Mouse (Mus musculus) MEL (cell line): ENCODE measurements around the gene Uspl1. TPM values are rescaled to one million over a fixed set of nuclear protein-coding genes. Genes with fewer than 3 reads are reported as not detected.

Experiments
- DNase-seq: peaks from one replicate; pipeline ENCODE4 v3.0.0; 2011; ENCODE audit warnings: low read depth, low spot score
- H3K27ac ChIP-seq: 2 replicates; pipeline ENCODE4 v1.5.1; 2012; ENCODE audit warnings: low read depth, mild to moderate bottlenecking, control low read depth, low read length, moderate library complexity; ENCODE audit not compliant: control insufficient read depth
- H3K27me3 ChIP-seq, 2 experiments: fragments of 150-350 bp in 1 of 2; sonication (generic) in 1 of 2; 2 replicates each; pipeline ENCODE4 v1.6.1; 2012; ENCODE audit warnings: low read length in 2 of 2, mild to moderate bottlenecking in 2 of 2, improper control_type of control experiment in 1 of 2, moderate library complexity in 1 of 2; ENCODE audit not compliant: insufficient read depth in 2 of 2, control insufficient read depth in 1 of 2
- H3K36me3 ChIP-seq, 2 experiments: 2 replicates each; pipeline ENCODE4 v1.6.1; 2012 to 2014; ENCODE audit warnings: low read length in 2 of 2, improper control_type of control experiment in 1 of 2, inconsistent platforms in 1 of 2, mild to moderate bottlenecking in 1 of 2; ENCODE audit not compliant: insufficient read depth in 2 of 2, control insufficient read depth in 1 of 2
- H3K4me1 ChIP-seq, 2 experiments: fragments of 150-350 bp in 1 of 2; sonication (generic) in 1 of 2; 2 replicates each; pipeline ENCODE4 v1.6.1; 2012; ENCODE audit warnings: low read length in 2 of 2, improper control_type of control experiment in 1 of 2, mild to moderate bottlenecking in 1 of 2; ENCODE audit not compliant: insufficient read depth in 2 of 2, control insufficient read depth in 1 of 2
- H3K4me3 ChIP-seq, 2 experiments: fragments of 150-350 bp in 1 of 2; sonication (generic) in 1 of 2; 2 replicates each; pipeline ENCODE4 v1.5.1; 2012; ENCODE audit warnings: low read depth in 2 of 2, low read length in 2 of 2, mild to moderate bottlenecking in 2 of 2, moderate library complexity in 2 of 2, control low read depth in 1 of 2, improper control_type of control experiment in 1 of 2; ENCODE audit not compliant: control insufficient read depth in 1 of 2, insufficient read depth in 1 of 2
- H3K79me2 ChIP-seq: 2 replicates; pipeline ENCODE4 v1.6.1; 2012; ENCODE audit warnings: mild to moderate bottlenecking, low read length, moderate library complexity; ENCODE audit not compliant: control insufficient read depth, poor library complexity, insufficient read depth
- H3K9ac ChIP-seq: 2 replicates; pipeline ENCODE4 v1.6.1; 2012; ENCODE audit warnings: low read depth, mild to moderate bottlenecking, control low read depth, low read length, moderate library complexity; ENCODE audit not compliant: control insufficient read depth, poor library complexity, severe bottlenecking
- H3K9me3 ChIP-seq: fragments of 150-350 bp; sonication (generic); replicated peaks from 2 replicates; pipeline ENCODE4 v1.6.1; 2012; ENCODE audit warnings: mild to moderate bottlenecking, low read length, improper control_type of control experiment, moderate library complexity; ENCODE audit not compliant: insufficient read depth
- CHD2 ChIP-seq: IDR thresholded peaks from 2 replicates; pipeline ENCODE4 v1.6.1; 2011; ENCODE audit warnings: low read length, improper control_type of control experiment
- CTCF ChIP-seq, 3 experiments: IDR thresholded peaks in 2 of 3; conservative IDR thresholded peaks in 1 of 3; 2 replicates each; pipeline ENCODE4 v1.5.1; 2011 to 2012; ENCODE audit warnings: low read length in 3 of 3, low read depth in 2 of 3, mild to moderate bottlenecking in 2 of 3, improper control_type of control experiment in 1 of 3, inconsistent platforms in 1 of 3, mixed read lengths in 1 of 3, moderate library complexity in 1 of 3; ENCODE audit not compliant: control insufficient read depth in 1 of 3, insufficient read depth in 1 of 3, poor library complexity in 1 of 3, severe bottlenecking in 1 of 3
- E2F4 ChIP-seq: IDR thresholded peaks from 2 replicates; pipeline ENCODE4 v1.6.1; 2011; ENCODE audit warnings: low read depth, low read length, improper control_type of control experiment, borderline replicate concordance
- ELF1 ChIP-seq: IDR thresholded peaks from 2 replicates; pipeline ENCODE4 v1.6.1; 2014; ENCODE audit warnings: low read depth, mild to moderate bottlenecking, inconsistent platforms, low read length, improper control_type of control experiment, moderate library complexity
- EP300 ChIP-seq, 2 experiments: IDR thresholded peaks; 2 replicates each; pipeline ENCODE4 v1.6.1; 2011; ENCODE audit warnings: improper control_type of control experiment in 2 of 2, low read length in 2 of 2, low read depth in 1 of 2, mild to moderate bottlenecking in 1 of 2
- ETS1 ChIP-seq: IDR thresholded peaks from 2 replicates; pipeline ENCODE4 v1.6.1; 2012; ENCODE audit warnings: low read depth, mild to moderate bottlenecking, inconsistent platforms, low read length, improper control_type of control experiment, moderate library complexity
- HCFC1 ChIP-seq: IDR thresholded peaks from 2 replicates; pipeline ENCODE4 v1.6.1; 2012; ENCODE audit warnings: low read depth, mild to moderate bottlenecking, inconsistent platforms, low read length, improper control_type of control experiment, moderate library complexity
- JUND ChIP-seq: IDR thresholded peaks from 2 replicates; pipeline ENCODE4 v1.6.1; 2011; ENCODE audit warnings: low read depth, mild to moderate bottlenecking, improper control_type of control experiment, low read length
- KAT2A ChIP-seq: conservative IDR thresholded peaks from 2 replicates; pipeline ENCODE4 v1.6.1; 2012; ENCODE audit warnings: low read depth, low read length, improper control_type of control experiment, inconsistent platforms
- MAX ChIP-seq: IDR thresholded peaks from 2 replicates; pipeline ENCODE4 v1.6.1; 2011; ENCODE audit warnings: low read length, improper control_type of control experiment
- MEF2A ChIP-seq: IDR thresholded peaks from 2 replicates; pipeline ENCODE4 v1.6.1; 2014; ENCODE audit warnings: low read depth, mild to moderate bottlenecking, inconsistent platforms, low read length, improper control_type of control experiment; ENCODE audit not compliant: poor library complexity, insufficient replicate concordance, severe bottlenecking; ENCODE audit errors: extremely low read depth
- MXI1 ChIP-seq: IDR thresholded peaks from 2 replicates; pipeline ENCODE4 v1.6.1; 2011; ENCODE audit warnings: mild to moderate bottlenecking, low read depth, low read length, improper control_type of control experiment
- MYB ChIP-seq: IDR thresholded peaks from 2 replicates; pipeline ENCODE4 v1.6.1; 2011; ENCODE audit warnings: mild to moderate bottlenecking, low read depth, low read length, improper control_type of control experiment
- NRF1 ChIP-seq: IDR thresholded peaks from 2 replicates; pipeline ENCODE4 v1.6.1; 2014; ENCODE audit warnings: low read depth, mild to moderate bottlenecking, inconsistent platforms, low read length, improper control_type of control experiment, moderate library complexity; ENCODE audit not compliant: poor library complexity, insufficient read depth, severe bottlenecking
- POLR2A ChIP-seq, 2 experiments: IDR thresholded peaks; 2 replicates each; pipeline ENCODE4 v1.6.1; 2011 to 2012; ENCODE audit warnings: low read length in 2 of 2, mild to moderate bottlenecking in 2 of 2, control low read depth in 1 of 2, improper control_type of control experiment in 1 of 2, low read depth in 1 of 2, moderate library complexity in 1 of 2; ENCODE audit not compliant: control insufficient read depth in 1 of 2, insufficient read depth in 1 of 2, poor library complexity in 1 of 2
- POLR2AphosphoS2 ChIP-seq: IDR thresholded peaks from 2 replicates; pipeline ENCODE4 v1.6.1; 2011; ENCODE audit warnings: low read length, improper control_type of control experiment
- RCOR1 ChIP-seq: IDR thresholded peaks from 2 replicates; pipeline ENCODE4 v1.6.1; 2012; ENCODE audit warnings: low read depth, mild to moderate bottlenecking, inconsistent platforms, low read length, improper control_type of control experiment
- SIN3A ChIP-seq: IDR thresholded peaks from 2 replicates; pipeline ENCODE4 v1.6.1; 2012; ENCODE audit warnings: low read length, improper control_type of control experiment, inconsistent platforms
- SMC3 ChIP-seq: IDR thresholded peaks from 2 replicates; pipeline ENCODE4 v1.6.1; 2011; ENCODE audit warnings: low read depth, low read length, improper control_type of control experiment
- TAL1 ChIP-seq: IDR thresholded peaks from 2 replicates; pipeline ENCODE4 v1.6.1; 2012; ENCODE audit warnings: mild to moderate bottlenecking, inconsistent platforms, low read length, moderate library complexity, mixed read lengths
- TBP ChIP-seq: IDR thresholded peaks from 2 replicates; pipeline ENCODE4 v1.8.0; 2011; ENCODE audit warnings: low read depth, low read length, improper control_type of control experiment
- USF1 ChIP-seq: IDR thresholded peaks from 2 replicates; pipeline ENCODE4 v1.6.1; 2014; ENCODE audit warnings: low read depth, mild to moderate bottlenecking, inconsistent platforms, low read length, improper control_type of control experiment, moderate library complexity
- USF2 ChIP-seq, 2 experiments: IDR thresholded peaks; 2 replicates each; pipeline ENCODE4 v1.6.1; 2011 to 2012; ENCODE audit warnings: improper control_type of control experiment in 2 of 2, low read length in 2 of 2, borderline replicate concordance in 1 of 2, inconsistent platforms in 1 of 2, low read depth in 1 of 2, mild to moderate bottlenecking in 1 of 2; ENCODE audit not compliant: insufficient read depth in 1 of 2
- ZMIZ1 ChIP-seq: IDR thresholded peaks from 2 replicates; pipeline ENCODE4 v1.6.1; 2012; ENCODE audit warnings: low read depth, mild to moderate bottlenecking, inconsistent platforms, low read length, improper control_type of control experiment, moderate library complexity
- ZNF384 ChIP-seq: IDR thresholded peaks from 2 replicates; pipeline ENCODE4 v1.6.1; 2012; ENCODE audit warnings: low read depth, mild to moderate bottlenecking, inconsistent platforms, low read length, improper control_type of control experiment
- polyA plus RNA-seq, 2 experiments: library from polyadenylated mRNA; stranded (reverse) in 1 of 2; unstranded in 1 of 2; fragments of >175 nt in 1 of 2; fragments of >200 nt in 1 of 2; gene quantifications; 2 replicates each; pipeline versions ENCODE4 v1.2.1 to v1.2.4; 2012; ENCODE audit warnings: low replicate concordance in 2 of 2, low read depth in 1 of 2; ENCODE audit not compliant: insufficient read length in 2 of 2, insufficient read depth in 1 of 2, missing spikeins in 1 of 2
- total RNA-seq: library from RNA; depleted of rRNA; stranded (reverse); fragments of 300-350 nt; gene quantifications from 2 replicates; pipeline ENCODE4 v1.2.3, GENCODE M21; 2012

Gene Uspl1
- total and polyA plus RNA-seq, 3 experiments: 68.5 to 179 (median 94.4) TPM

- no peak for TF ChIP-seq HCFC1
- 0 out of 4 replicates have a peak, but pooled peaks of 1 of the 2 experiments have one; percentile 23 for TF ChIP-seq USF2 (IDR thresholded peaks at IDR 0.05; ENCODE audit: borderline replicate concordance in 1 of 2, insufficient read depth in 1 of 2, low read depth in 1 of 2, low read length in 2 of 2)
- TF ChIP-seq TBP: no peak
- no peak for TF ChIP-seq TAL1
- no peak; the same call in 1 of the 2 replicates for TF ChIP-seq MYB
- no peak; the same call in 1 of the 2 replicates for TF ChIP-seq JUND
- TF ChIP-seq ETS1: 0 out of 2 replicates have a peak, but pooled peaks have one; percentile 19
- peak; percentile 57; the same call in 1 of the 2 replicates for TF ChIP-seq MAX
- TF ChIP-seq EP300 (IDR thresholded peaks at IDR 0.05; ENCODE audit: low read depth in 1 of 2, low read length in 2 of 2): peak; percentile 40 to 44; a peak in 3 of 4 replicates
- TF ChIP-seq CHD2: peak; percentile 27; the same call in 1 of the 2 replicates
- no peak for TF ChIP-seq CTCF (IDR thresholded peaks at IDR 0.05 in 2 of 3, conservative IDR thresholded peaks at IDR 0.05 in 1 of 3; ENCODE audit: control insufficient read depth in 1 of 3, insufficient read depth in 1 of 3, low read depth in 2 of 3, low read length in 3 of 3, poor library complexity in 1 of 3, severe bottlenecking in 1 of 3)
These were observed 438 bp upstream of the Uspl1 start (continued) for GRCm38 (mm10) chr5:149183721-149184103.

GRCm38 (mm10) chr5:149184844-149185186 is 665 bp downstream of the Uspl1 start:
- H3K9me3 ChIP-seq: no peaks in the 10 kb centered on the region
- no peak for TF ChIP-seq USF2 (IDR thresholded peaks at IDR 0.05; ENCODE audit: borderline replicate concordance in 1 of 2, insufficient read depth in 1 of 2, low read depth in 1 of 2, low read length in 2 of 2)
- no peak for TF ChIP-seq POLR2AphosphoS2
- TF ChIP-seq ZNF384: no peak
- TF ChIP-seq ELF1: no peak
- TF ChIP-seq RCOR1: no peak
- peak; percentile 63; the same call in 1 of the 2 replicates for TF ChIP-seq E2F4
- no peak for TF ChIP-seq TBP
- TF ChIP-seq ETS1: no peak
- no peak for TF ChIP-seq MEF2A
- peak; percentile 14; the same call in 1 of the 2 replicates for TF ChIP-seq SMC3
- no peak for TF ChIP-seq USF1
- no peak for TF ChIP-seq MAX
- TF ChIP-seq ZMIZ1: no peak
- TF ChIP-seq NRF1: no peak
- 0 out of 2 replicates have a peak, but pooled peaks have one; percentile 51 for TF ChIP-seq MXI1
- no peak for TF ChIP-seq KAT2A
- no peak for TF ChIP-seq POLR2A (IDR thresholded peaks at IDR 0.05; ENCODE audit: control insufficient read depth in 1 of 2, insufficient read depth in 1 of 2, low read depth in 1 of 2, low read length in 2 of 2, poor library complexity in 1 of 2)
- peak; percentile 20 for TF ChIP-seq SIN3A
- TF ChIP-seq, all 39 proteins: peak for 4
- Histone ChIP-seq H3K27ac (peak overlapping the region; percentile 81), H3K4me3 (peak overlapping the region; percentile 76 to 77), H3K27me3 (no peaks in the 10 kb centered on the region), H3K79me2 (peaks cover 40% of the 10 kb centered on the region), H3K4me1 (peaks cover 24 to 27% of the 10 kb centered on the region in 2 experiments), H3K9ac (peak overlapping the region; percentile 78), H3K36me3 (peaks cover 30 to 55% of the 10 kb centered on the region in 2 experiments)
- DNase-seq: no peak
